Mouse (Mus musculus) stomach, embryonic 14.5 days (tissue): Measurements from ENCODE around the gene Slc2a1. TPM values are rescaled to one million over a fixed set of nuclear protein-coding genes. Genes with fewer than 3 reads are reported as not detected.

ENCODE experiments used
- ATAC-seq: fragments of 200-750 bp; cut with Nextera tagmentation; 2 replicates; pipeline ENCODE4 v1.8.0; 2017; ENCODE audit warnings: low read depth, moderate TSS enrichment; ENCODE audit not compliant: insufficient number of reproducible peaks, insufficient read depth, low FRiP score
- H3K27ac ChIP-seq: fragments of 300-500 bp; sonication (generic); 2 replicates; pipeline ENCODE4 v1.5.1; 2014; ENCODE audit warnings: mild to moderate bottlenecking, low read length, moderate library complexity, mixed read lengths
- H3K27me3 ChIP-seq: fragments of 300-500 bp; sonication (generic); 2 replicates; pipeline ENCODE4 v1.6.1; 2014; ENCODE audit warnings: low read length, control low read depth, mixed read lengths; ENCODE audit not compliant: control insufficient read depth, insufficient read depth
- H3K36me3 ChIP-seq: fragments of 300-500 bp; sonication (generic); 2 replicates; pipeline ENCODE4 v1.6.1; 2014; ENCODE audit warnings: mild to moderate bottlenecking, control low read depth, low read length, moderate library complexity, mixed read lengths; ENCODE audit not compliant: control insufficient read depth, insufficient read depth
- H3K4me1 ChIP-seq: fragments of 300-500 bp; sonication (generic); 2 replicates; pipeline ENCODE4 v1.6.1; 2014; ENCODE audit warnings: low read length, control low read depth, mixed read lengths; ENCODE audit not compliant: control insufficient read depth, insufficient read depth
- H3K4me2 ChIP-seq: fragments of 300-500 bp; sonication (generic); replicated peaks from 2 replicates; pipeline ENCODE4 v1.6.1; 2014; ENCODE audit warnings: low read depth, low read length, control low read depth
- H3K4me3 ChIP-seq: fragments of 300-500 bp; sonication (generic); 2 replicates; pipeline ENCODE4 v1.5.1; 2014; ENCODE audit warnings: low read depth, low read length, control low read depth
- H3K9ac ChIP-seq: fragments of 300-500 bp; sonication (generic); replicated peaks from 2 replicates; pipeline ENCODE4 v1.6.1; 2014; ENCODE audit warnings: low read depth, mild to moderate bottlenecking, control low read depth, low read length, moderate library complexity, mixed read lengths
- H3K9me3 ChIP-seq: fragments of 300-500 bp; sonication (generic); 2 replicates; pipeline ENCODE4 v1.6.1; 2016; ENCODE audit warnings: low read depth, low read length, control low read depth; ENCODE audit not compliant: control insufficient read depth
- WGBS: fragments of 180-500 bp; shearing (Covaris S2); extraction: QIAGEN DNeasy Blood & Tissue Kit; methylation state at CpG from one replicate; pipeline ENCODE4 v1.1.7; 2014; 5-methylcytosine and 5-hydroxymethylcytosine counted together
- polyA plus RNA-seq: library from polyadenylated mRNA; unstranded; fragments of >200 nt; fragmentation: Nextera tagmentation; extraction: Ambion mirVana; gene quantifications from 2 replicates; pipeline ENCODE4 v1.2.1, GENCODE M21; 2014

Slc2a1 gene
- polyA plus RNA-seq, 1 experiment from 2014 or later, result 120 TPM

DNA sequence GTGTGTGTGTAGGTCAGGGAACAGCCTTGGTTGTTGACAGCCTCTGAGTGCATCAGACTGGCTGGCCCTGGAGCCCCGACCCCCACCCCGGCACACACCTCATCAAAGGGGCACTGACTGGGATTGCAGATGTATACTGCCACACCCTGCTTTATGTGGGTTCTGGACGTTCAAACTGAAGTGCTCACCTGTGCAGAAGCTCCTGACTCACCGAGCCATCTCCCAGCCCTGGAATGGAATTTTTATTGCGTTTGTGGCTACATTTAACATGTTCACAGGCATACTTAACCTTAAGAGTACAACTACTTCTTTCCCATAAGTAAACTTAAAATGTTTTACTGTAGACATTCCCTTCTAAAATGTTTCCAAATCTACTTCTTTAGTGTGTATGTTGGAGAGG lies 49.4 kb downstream of the Slc2a1 start:
- H3K9ac ChIP-seq, result no peak overlapping the region
- H3K4me1 ChIP-seq, result no peaks in the 10 kb centered on the region
- 73% methylated on average over 5 of the region's 5 CpGs for WGBS
- H3K4me3 ChIP-seq, result no peak overlapping the region
- H3K9me3 ChIP-seq, result no peaks in the 10 kb centered on the region
- H3K4me2 ChIP-seq, result no peak overlapping the region
- ATAC-seq, result no peak
- no peaks in the 10 kb centered on the region for H3K27me3 ChIP-seq
- H3K36me3 ChIP-seq, result no peaks in the 10 kb centered on the region
- no peak overlapping the region for H3K27ac ChIP-seq

DNA sequence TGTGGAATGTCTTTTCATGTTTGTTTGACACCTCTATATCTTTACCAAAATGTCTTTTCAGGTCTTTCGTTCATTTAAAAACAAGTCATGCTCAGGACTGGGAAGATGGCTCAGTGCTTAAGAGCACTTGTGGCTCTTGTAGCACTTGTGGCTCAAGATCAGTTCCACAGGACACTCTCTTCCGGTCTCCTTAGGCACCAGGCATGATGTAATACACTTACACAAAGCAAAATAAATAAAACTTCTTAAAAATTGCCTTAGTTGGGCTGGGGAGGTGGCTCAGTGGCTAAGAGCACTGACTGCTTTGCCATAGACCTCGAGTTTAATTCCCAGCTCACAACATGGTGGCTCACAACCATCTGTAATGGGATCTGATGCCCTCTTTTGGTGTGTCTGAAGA lies 52.8 kb downstream of the Slc2a1 start:
- H3K9ac ChIP-seq, result no peak overlapping the region
- 71% methylated on average over 3 of the region's 3 CpGs for WGBS
- ATAC-seq, result no peak
- H3K9me3 ChIP-seq, result no peaks in the 10 kb centered on the region
- no peaks in the 10 kb centered on the region for H3K36me3 ChIP-seq
- no peak overlapping the region for H3K4me2 ChIP-seq
- H3K27me3 ChIP-seq, result no peaks in the 10 kb centered on the region
- no peak overlapping the region for H3K27ac ChIP-seq
- no peaks in the 10 kb centered on the region for H3K4me1 ChIP-seq
- H3K4me3 ChIP-seq, result no peak overlapping the region

DNA sequence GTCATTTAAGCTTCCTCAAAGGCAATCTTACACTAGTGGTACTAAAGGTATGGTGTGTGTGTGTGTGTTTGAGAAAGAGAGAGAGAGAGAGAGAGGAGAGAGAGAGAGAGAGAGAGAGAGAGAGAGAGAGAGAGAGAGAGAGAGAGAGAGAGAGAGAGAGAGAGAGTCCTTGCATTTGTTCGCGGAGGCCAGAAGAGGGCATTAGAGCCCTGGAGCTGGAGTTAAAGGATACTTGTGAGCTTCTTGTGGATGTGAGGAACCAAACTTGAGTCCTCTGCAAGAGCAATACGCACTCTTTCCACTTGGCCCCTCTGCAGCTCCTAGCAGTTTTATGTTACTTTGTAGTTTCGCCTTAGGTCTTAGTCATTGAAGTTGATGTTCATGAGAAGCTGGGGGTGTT lies 54.5 kb downstream of the Slc2a1 start:
- no peaks in the 10 kb centered on the region for H3K27me3 ChIP-seq
- H3K9ac ChIP-seq, result no peak overlapping the region
- no peak overlapping the region for H3K27ac ChIP-seq
- H3K4me2 ChIP-seq, result no peak overlapping the region
- H3K36me3 ChIP-seq, result no peaks in the 10 kb centered on the region
- H3K4me3 ChIP-seq, result no peak overlapping the region
- WGBS, result 74% methylated on average over 4 of the region's 4 CpGs
- H3K9me3 ChIP-seq, result no peaks in the 10 kb centered on the region
- H3K4me1 ChIP-seq, result no peaks in the 10 kb centered on the region
- ATAC-seq, result no peak

DNA sequence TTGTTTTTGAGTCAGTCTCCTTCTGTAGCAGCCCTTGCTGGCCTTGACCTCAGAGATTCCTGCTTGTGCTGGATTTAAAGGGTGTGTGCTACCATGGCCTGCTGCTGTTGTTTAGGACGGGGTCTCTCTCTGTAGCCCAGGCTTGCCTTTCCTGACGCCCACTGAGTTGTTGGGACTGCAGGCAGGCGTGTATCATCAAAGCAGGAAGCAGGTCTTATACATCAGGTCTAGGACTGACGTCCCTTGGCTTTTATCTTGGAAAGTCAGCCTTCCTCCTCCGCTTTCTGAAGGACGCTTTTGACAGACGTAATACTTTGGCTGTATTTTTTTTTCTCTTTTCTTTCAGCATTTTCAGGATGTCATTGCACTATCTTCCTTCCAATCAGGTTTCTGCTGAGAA lies 57.4 kb downstream of the Slc2a1 start:
- WGBS, result 71% methylated on average over 7 of the region's 7 CpGs
- Histone ChIP-seq H3K27ac (no peak overlapping the region), H3K27me3 (no peaks in the 10 kb centered on the region), H3K36me3 (no peaks in the 10 kb centered on the region; the same call in 1 of the 2 replicates), H3K4me1 (no peaks in the 10 kb centered on the region), H3K9ac (no peak overlapping the region), H3K4me3 (no peak overlapping the region), H3K9me3 (no peaks in the 10 kb centered on the region), H3K4me2 (no peak overlapping the region)
- ATAC-seq, result no peak

DNA sequence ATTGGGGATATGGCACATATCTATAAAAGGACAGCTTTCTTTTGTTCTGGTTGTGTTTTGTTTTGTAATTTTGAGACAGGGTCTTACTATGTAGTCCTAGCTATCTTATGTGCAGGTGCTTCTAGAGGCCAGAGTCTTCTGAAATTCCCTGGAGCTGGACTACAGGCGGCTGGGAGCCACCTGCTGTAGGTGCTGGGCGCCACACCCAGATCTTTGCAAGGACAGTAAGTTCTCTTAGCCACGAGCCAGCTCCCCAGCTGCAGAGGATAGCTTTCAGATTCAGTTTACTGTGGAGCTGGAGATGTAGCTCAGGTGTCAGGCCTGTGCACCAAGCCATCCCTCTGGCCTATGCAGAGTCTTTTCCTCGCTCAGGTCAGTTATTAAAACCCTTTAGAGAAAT lies 58.6 kb downstream of the Slc2a1 start:
- H3K9ac ChIP-seq, result no peak overlapping the region
- H3K4me3 ChIP-seq, result no peak overlapping the region
- H3K4me1 ChIP-seq, result no peaks in the 10 kb centered on the region
- no peaks in the 10 kb centered on the region for H3K9me3 ChIP-seq
- H3K27ac ChIP-seq, result no peak overlapping the region
- no peak overlapping the region for H3K4me2 ChIP-seq
- H3K27me3 ChIP-seq, result no peaks in the 10 kb centered on the region
- no peak for ATAC-seq
- 78% methylated on average over 4 of the region's 4 CpGs for WGBS
- H3K36me3 ChIP-seq, result no peaks in the 10 kb centered on the region; the same call in 1 of the 2 replicates

DNA sequence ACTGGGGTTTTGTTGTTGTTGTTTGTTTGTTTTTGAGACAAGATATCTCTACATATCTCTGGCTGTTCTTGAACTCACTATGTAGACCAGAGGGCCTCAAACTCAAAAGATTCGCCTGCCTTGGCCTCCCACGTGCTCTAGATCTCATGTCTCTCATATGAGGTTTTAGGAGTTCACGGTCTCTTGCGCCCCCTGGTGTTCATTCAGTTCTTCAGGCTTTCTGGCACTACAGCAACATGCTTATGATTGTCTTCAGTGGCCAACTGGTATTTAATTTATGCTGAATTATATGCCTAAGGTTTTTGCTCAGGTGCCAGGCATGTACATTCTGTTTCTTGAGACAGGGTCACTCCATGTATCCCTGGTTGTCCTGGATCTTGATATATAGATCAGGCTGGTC lies 59.2 kb downstream of the Slc2a1 start:
- ATAC-seq, result no peak
- H3K9me3 ChIP-seq, result no peaks in the 10 kb centered on the region
- no peaks in the 10 kb centered on the region for H3K4me1 ChIP-seq
- WGBS, result 5% methylated on average over 4 of the region's 4 CpGs
- no peaks in the 10 kb centered on the region; the same call in 1 of the 2 replicates for H3K36me3 ChIP-seq
- no peak overlapping the region for H3K4me3 ChIP-seq
- no peak overlapping the region for H3K27ac ChIP-seq
- no peak overlapping the region for H3K4me2 ChIP-seq
- H3K27me3 ChIP-seq, result no peaks in the 10 kb centered on the region
- no peak overlapping the region for H3K9ac ChIP-seq

DNA sequence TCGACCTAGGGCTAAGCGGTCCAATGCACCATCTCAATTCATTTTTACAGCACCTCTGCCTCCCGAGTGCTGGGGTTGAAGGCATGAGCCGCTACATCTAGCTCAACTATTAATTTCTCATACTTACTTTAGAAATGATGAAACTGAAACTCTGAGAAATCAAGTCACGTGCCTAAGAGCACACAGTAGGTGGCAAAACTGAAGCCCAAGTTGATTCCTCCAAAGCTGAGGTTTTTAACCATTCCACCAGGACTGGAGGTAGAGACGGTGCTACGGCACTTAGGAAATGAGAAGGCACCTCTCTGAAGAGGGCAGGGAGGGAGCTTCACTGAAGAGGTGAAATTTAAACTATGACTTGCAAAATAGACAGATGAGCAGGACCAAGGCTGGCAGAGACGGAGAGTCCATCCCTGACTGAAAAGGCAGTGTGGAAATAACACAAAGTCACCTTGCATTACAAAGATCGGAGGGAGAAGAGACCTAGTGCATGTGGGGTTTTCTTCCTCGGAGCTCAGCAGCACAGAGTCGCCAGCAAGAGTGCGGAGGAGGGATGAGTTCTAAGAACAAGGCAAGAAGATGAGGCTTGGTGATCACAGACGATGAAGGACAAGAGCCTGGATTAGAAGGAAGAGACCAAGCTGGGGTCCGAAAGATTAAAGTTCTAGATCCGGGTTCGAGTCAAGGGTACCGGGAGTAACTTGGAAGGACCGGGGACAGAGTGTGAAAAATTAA lies 64.6 kb downstream of the Slc2a1 start:
- no peak for ATAC-seq
- WGBS, result 34% methylated on average over 18 of the region's 18 CpGs
- no peaks in the 10 kb centered on the region for H3K9me3 ChIP-seq
- H3K4me1 ChIP-seq, result peaks cover 5% of the 10 kb centered on the region; the same call in 1 of the 2 replicates
- H3K27ac ChIP-seq, result no peak overlapping the region
- peak overlapping the region; percentile 72 for H3K4me2 ChIP-seq
- peak overlapping the region; percentile 63 for H3K4me3 ChIP-seq
- H3K9ac ChIP-seq, result peak overlapping the region; percentile 78
- H3K36me3 ChIP-seq, result no peaks in the 10 kb centered on the region; the same call in 1 of the 2 replicates
- no peaks in the 10 kb centered on the region for H3K27me3 ChIP-seq

DNA sequence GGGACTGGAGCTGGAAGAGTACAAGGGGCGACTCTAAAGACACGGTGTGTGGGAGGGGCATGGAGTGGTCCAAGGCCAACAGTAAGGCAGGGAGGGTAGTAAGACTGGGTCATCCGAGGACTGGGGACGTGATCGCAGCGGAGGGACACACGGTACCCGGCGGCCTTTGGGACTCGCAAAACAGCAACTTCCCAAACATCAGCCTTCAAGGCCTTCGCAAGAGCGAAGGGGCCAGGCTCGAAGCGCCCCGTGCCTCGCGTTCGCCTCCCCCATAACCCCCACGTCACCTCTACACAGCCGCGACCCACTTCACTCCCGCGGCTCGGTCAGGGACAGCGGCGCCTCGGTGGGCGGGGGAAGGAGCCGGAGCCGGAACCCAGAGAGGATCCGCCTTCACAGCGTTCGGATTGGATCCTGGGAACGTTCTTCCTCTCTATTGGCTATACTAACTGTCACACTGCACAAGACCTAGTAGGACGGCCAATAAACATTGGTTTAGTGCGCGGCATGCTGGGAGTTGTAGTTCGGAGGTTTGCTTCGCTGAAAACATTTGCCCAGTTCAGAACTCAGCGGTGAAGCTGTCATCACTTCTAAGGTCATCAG lies 65.4 kb downstream of the Slc2a1 start, which contains the start of gene Zfp691:
Zfp691 (minus strand) TSS at position 345 of the 603 bp plus-strand sequence.
- H3K4me3 ChIP-seq, result peak within 1 kb of the TSS; percentile 63
- H3K4me2 ChIP-seq, result peak within 1 kb of the TSS; percentile 72
- peak within 1 kb of the TSS; percentile 78 for H3K9ac ChIP-seq
- under 1% methylated on average over 40 of the region's 40 CpGs for WGBS
- peak; percentile 100 for ATAC-seq
- H3K4me1 ChIP-seq, result peaks cover 5% of the 10 kb centered on the region; the same call in 1 of the 2 replicates
- no peaks in the 10 kb centered on the region for H3K27me3 ChIP-seq
- no peaks in the 10 kb centered on the region for H3K36me3 ChIP-seq
- H3K27ac ChIP-seq, result no peak within 1 kb of the TSS
- H3K9me3 ChIP-seq, result no peaks in the 10 kb centered on the region
